Mouse (Mus musculus): Measurements from ENCODE around the gene Ypel2. TPM values are rescaled to one million over a fixed set of nuclear protein-coding genes. Genes with fewer than 3 reads are reported as not detected.

Gene Ypel2
- total RNA-seq, 2 experiments from 2014 or later: 1.0 TPM

DNA sequence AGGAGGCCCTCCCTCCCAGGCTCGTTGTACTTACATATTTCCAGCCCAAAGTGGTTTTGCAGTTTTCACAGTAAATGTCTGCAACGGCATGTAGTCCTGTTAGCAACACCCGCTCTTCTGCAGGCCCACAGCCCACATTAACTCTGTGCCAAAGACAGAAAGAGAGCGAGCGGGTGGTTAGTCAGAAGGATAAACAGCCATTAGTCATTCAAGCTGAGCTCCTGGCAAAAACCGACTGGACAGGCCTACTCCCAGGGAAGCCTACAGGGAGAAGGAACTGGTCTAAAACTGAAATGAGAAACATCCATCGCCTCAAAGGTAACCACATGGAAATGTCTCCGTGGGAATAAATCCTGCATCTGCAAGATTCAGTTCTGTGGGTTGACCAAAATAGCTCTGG is 49.0 kb downstream of the Ypel2 start:
- no peak for ATAC-seq (replicated peaks; ENCODE audit: low FRiP score, low TSS enrichment, poor library complexity, severe bottlenecking)

DNA sequence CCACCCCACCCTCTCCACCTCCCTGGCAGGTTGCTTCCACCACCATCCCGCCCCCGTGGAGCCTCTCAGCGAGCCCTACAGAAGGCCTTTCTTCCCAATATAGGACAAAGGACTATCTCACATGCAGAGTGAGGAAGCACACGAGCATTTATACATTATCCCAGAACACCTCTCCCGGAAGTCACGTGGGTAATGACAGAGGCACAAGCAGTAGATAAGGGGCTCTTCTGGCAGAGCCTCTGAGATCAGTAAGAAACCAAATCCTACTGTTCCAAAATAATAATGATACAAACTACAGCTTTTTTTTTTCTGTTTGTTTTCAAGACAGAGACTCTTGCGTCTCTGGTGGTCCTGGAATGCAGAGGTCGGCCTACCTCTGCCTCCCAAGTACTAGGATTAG is 51.6 kb downstream of the Ypel2 start:
- no peak for ATAC-seq (replicated peaks; ENCODE audit: low FRiP score, low TSS enrichment, poor library complexity, severe bottlenecking)

DNA sequence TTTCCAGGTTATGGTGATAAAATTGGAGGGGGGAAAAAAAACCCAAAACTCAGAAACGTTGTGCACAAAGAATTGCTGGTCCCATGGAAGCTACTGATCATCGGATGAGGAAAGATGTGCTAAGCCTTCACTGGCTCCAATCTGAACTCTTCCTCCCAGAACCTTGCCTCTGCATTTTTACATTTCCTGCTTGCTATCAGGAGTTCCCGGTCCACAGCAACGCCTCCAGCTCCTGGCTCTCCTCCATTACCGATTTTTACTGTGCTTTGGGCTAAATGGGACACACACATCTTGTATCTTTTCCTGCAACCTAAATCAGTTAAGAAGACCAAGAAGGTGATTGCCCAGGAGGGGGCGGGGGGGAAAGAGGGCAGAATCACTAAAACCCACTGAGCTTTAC is 54.0 kb downstream of the Ypel2 start:
- no peak for ATAC-seq (replicated peaks; ENCODE audit: low FRiP score, low TSS enrichment, poor library complexity, severe bottlenecking)

DNA sequence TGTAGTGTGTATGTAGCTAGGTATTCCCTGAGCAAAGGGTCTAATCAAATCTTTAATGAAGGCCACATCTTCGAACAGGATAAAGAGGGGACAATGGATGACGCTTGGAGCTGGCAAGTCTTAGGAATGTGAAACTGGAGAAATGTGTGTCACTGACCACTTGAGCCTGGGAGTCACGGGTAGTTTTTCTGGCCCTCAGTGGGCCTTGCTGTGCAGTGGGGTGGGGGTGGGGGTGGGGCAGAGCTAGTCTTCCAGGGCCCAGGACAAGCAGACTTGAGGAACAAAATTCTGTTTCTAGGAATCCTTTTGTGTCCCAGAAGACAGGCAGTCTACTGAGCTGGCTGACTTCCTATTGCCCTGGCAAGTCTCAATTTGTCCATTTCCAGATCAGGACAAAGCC is 55.0 kb downstream of the Ypel2 start:
- ATAC-seq (replicated peaks; ENCODE audit: low FRiP score, low TSS enrichment, poor library complexity, severe bottlenecking): no peak

DNA sequence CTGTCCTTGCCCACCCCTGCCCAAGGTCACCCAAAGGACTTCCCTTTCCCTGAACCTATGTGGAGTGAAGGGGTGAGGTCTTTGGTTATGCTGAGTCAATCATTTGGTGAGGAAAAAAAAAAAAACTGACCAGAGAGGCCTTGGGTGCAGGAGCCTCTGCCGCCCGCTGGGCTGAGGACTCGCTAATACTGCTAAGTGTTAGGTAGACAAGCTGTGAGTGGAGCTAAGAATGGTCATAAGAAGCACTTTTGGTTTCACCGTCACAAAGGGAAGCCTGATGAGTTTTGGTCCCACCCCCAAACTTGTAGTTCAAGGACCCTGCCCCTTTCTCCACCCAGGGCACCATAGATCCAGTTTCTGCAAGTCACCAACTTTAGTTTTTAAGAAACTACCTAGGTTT is 55.4 kb downstream of the Ypel2 start:
- no peak for ATAC-seq (replicated peaks; ENCODE audit: low FRiP score, low TSS enrichment, poor library complexity, severe bottlenecking)

DNA sequence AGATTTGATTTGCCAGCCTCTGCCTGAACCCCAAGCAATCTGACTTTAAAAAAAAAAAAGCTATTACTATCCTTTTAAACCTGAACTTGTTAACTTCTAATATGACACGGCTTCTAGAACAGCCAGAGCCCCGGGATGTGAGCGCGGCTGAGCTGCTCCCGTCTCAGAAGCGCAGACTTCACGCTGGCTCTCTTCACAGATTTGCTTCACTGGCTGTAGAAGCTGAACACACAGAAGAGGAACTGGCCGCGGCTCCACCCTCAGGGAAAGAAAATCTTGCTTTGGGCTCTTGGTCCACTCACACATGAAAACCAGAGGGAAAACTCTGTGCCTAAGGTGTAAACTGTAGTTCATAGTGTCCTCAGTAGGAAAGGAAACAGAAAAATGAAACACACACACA is 56.6 kb downstream of the Ypel2 start:
- ATAC-seq (replicated peaks; ENCODE audit: low FRiP score, low TSS enrichment, poor library complexity, severe bottlenecking): no peak

DNA sequence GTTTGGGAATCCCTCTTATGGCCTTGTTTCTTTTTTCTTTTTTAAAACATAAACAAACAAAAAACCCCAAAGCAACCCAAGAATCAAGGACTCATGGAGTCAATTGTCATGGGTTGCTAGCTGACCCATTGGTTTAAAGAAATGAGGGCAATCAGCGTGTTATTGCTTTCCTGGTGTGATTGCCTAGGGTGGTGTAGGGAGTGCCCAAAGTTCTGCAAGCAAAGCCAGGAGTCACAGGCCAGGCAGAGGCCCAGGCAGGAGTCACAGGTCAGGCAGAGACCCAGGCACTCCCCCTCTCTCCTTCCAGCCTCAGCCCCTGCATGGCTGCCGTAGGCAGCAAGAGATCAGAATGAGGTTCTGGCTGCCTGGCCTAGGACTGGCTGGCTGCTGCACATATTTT is 58.6 kb downstream of the Ypel2 start:
- peak; percentile 39; the same call in 1 of the 2 replicates for ATAC-seq (replicated peaks; ENCODE audit: low FRiP score, low TSS enrichment, poor library complexity, severe bottlenecking)

DNA sequence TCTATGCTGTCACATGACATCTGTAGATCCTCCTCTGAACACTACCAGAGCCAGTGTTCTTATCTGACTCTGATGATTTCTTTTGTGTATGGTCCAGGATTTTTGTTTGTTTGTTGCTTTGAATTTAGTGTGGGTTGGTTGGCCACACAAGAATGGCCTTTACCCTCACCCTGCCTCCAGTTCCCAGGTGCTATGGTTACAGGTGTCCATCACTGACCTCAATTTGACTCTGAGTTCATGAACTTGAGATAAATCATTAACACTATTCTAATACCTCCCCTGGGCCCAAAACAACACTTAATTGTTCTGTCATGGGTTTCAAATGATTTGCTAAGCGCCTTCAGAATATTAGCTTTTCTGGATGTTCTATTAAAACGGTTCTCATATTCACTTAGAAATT is 61.3 kb downstream of the Ypel2 start:
- ATAC-seq (replicated peaks; ENCODE audit: low FRiP score, low TSS enrichment, poor library complexity, severe bottlenecking): no peak

DNA sequence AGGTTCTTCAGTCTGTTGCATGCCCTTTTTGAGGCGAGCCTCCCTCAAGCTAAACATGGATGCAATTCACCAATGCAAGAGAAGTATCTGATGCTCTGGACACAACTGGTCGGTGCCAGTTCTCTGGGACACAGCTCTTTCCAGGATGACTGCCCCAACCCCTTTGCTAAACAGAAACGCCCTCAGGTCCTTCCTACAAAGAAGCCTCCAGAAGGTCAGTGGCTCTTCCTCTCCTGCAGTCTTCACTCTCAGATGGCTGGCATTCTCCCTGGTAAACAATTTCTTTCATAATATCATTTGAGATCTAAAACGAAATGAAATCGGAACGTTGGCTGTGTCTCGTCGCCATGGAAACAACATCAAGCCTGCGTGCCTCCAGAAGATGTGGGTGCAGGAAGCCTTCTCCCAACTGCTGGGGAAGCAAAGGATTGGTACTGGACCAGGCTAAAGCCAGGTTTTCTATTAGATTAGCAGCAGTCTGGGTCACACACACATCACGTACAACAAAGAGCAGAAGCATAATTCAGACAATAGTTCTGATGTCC is 62.8 kb downstream of the Ypel2 start:
- no peak for ATAC-seq (replicated peaks; ENCODE audit: low FRiP score, low TSS enrichment, poor library complexity, severe bottlenecking)

DNA sequence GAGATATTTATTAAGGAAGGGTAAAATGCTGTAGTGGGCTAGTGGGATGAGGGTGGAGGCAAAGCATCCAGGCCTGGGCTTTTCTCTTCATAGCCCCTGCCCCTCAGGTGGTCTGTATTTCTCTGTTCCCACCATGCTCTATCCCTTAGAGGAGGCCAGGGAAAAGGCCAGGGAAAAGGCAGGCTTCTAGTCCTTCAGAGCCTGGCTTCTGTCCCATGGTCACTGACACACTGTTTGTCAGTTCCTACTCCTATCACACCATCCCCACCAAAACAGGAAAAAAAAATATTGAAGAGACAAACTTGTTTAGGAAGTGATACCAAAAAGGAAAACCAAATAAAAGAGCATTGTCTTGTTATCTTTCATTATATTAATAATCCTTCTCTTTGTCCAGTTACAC is 63.5 kb downstream of the Ypel2 start:
- no peak for ATAC-seq (replicated peaks; ENCODE audit: low FRiP score, low TSS enrichment, poor library complexity, severe bottlenecking)

DNA sequence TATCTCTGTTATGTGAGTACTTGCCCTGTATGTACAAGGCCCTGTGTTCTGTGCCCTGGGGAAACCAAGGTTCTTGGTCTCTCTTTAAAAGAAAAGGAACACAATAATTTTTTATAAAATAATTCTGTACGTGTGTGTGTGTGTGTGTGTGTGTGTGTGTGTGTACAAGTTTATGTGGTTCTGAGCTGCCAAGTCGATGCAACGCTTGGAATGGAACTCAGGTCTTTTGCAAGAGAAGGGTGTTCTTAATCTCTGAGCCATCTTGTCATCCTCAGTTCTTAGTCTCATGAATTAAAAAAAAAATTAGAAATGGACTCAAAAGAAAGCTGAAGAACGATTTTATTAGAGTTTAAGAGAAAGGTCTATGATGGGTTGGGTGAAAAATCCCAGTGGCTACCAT is 64.0 kb downstream of the Ypel2 start:
- ATAC-seq (replicated peaks; ENCODE audit: low FRiP score, low TSS enrichment, poor library complexity, severe bottlenecking): no peak

DNA sequence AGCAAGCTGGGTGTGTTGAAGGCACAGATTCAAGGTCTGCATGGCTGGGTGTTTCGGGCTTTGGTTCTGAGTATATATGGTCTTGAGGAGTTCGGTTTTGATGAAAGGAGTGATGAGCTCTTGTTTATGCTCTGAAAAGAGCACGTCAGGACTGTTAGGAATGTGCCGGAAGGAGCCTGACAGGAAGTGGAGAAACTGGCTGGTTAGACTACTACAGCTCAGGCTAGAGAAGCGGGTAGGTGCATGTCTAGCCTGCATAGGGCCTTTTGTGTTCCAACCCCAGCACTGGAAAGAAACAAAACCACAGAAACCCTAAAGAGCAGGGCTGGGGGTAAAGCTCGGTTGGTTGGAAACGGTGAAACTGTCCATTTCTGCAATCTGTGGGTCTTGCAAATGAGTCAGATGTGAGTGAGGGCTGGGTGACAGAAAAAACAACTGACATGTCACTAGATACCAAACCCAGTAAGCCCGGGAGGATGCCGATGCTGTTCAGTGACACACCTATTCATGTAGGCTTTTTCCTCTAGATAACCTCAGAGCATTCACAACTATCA is 68.3 kb downstream of the Ypel2 start:
- no peak for ATAC-seq (replicated peaks; ENCODE audit: low FRiP score, low TSS enrichment, poor library complexity, severe bottlenecking)

DNA sequence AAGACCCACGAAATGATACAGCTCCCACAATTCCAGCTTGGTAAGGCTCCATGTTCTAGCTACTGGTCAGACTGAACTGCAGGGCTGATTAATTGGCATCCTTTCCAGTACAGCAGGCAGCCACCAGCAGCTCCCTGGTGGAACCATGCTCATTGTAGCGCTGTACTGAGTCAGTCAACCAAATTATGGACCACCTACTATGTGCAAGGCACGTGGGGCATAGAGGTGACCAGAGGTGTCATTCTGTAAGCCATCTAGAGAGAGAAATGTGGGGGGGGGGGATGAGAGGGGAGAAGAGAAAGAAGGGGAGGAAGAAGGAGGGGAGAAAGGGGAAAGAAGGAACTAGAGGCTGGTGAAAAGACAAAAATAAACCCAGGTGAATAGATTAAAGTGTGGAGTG is 68.9 kb downstream of the Ypel2 start:
- no peak for ATAC-seq (replicated peaks; ENCODE audit: low FRiP score, low TSS enrichment, poor library complexity, severe bottlenecking)

DNA sequence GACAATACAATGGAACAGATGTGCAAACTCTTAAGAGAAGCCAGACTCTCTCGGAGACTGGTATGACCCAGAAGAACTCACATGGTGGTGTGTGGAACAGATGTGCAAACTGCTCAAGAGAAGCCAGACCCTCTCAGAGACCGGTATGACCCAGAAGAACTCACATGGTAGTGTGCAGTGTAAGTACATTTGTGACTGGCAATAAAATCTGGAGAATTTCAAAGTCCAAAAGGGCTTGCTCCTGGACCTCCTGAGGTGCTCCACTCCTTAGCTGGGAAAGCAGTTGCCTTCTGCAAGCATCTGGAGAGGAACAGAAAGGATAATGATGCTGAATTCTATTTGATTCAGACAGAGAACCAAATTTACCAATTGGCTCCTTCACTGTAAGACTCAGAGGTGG is 69.9 kb downstream of the Ypel2 start:
- ATAC-seq (replicated peaks; ENCODE audit: low FRiP score, low TSS enrichment, poor library complexity, severe bottlenecking): no peak

DNA sequence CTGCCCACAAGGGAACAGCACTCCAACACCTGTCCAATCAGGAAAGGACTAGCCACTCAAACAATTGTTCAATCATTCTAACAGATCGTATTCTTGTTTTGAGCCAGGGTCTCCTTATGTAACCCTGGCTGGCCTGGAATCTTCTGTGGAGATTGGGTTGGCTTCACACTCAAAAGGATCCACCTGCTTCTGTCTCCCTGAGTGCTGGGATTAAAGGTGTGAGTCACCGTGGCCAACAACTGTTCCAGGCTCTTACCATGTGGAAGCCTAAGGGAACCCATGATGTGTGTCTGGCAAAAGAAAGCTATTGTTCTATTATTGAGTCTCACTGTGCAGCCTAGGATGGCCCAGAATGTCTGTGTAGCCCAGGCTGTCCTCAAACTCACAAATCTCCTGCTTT is 71.5 kb downstream of the Ypel2 start:
- no peak for ATAC-seq (replicated peaks; ENCODE audit: low FRiP score, low TSS enrichment, poor library complexity, severe bottlenecking)

DNA sequence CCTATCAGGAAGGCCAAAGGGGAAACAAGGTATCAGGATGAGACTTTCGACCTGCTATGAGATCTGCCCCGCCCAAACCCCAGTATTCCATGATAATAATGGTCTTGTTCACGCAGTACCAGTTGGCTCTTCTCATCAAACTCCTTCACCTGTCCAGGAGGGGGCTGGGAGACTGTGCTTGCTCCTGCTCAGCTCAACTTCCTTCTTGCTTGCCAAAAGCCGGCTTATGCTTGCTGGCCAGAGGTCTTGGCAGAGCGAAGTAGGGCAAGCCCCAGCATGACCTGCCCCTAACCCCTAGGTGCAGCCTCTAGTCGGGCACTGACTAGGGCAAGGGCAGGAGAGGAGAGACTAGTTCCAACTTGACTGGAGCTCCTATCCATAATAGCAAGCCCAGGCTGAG is 72.2 kb downstream of the Ypel2 start:
- ATAC-seq (replicated peaks; ENCODE audit: low FRiP score, low TSS enrichment, poor library complexity, severe bottlenecking): no peak

DNA sequence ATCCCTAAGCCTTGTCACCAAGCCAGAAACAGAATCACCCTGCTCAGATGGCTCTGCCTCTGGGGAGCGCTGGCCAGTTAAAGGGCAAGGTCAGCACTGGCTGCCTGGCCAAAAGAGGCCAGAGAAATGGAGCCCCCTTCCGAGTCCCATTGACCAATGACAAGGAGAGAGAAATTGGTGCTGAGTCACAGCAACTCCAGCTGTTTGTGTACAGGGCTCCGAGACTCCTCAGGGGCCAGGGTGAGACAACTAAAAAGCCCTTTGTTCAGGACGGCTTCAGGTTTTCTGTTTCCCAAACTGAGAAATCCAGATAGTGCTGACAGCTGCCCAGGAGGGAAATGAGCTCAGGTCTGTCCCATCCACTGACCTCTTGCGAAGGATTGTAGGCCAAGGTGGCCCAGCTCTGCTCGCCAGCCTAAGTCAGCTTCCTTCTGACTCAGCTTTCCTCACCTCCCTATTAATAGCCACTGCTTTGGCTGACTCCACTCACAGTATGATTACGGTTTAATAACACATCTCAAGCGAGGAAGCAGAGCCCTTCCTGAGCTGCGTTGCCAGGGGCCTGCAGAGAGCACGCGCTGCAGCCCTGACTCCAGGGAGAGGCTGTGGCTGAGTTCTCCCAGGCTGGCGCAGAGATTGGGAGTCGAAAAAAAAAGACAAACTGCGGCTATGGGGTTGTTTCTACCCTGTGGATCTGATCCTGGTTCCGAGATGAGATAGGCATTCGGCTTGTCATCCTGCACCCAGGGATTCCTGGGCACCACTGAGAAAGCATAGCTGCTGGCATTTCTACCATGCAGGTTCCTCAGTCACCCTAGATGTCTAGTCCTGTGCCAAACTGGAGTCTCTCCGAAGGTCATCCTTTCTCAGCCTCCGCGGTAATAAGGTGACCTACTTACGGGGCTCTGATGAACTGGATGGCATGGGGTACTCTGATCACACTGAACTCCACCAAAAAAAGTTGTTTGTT is 73.1 kb downstream of the Ypel2 start:
- ATAC-seq (replicated peaks; ENCODE audit: low FRiP score, low TSS enrichment, poor library complexity, severe bottlenecking): 0 out of 2 replicates have a peak, but pooled peaks have one; percentile 43

DNA sequence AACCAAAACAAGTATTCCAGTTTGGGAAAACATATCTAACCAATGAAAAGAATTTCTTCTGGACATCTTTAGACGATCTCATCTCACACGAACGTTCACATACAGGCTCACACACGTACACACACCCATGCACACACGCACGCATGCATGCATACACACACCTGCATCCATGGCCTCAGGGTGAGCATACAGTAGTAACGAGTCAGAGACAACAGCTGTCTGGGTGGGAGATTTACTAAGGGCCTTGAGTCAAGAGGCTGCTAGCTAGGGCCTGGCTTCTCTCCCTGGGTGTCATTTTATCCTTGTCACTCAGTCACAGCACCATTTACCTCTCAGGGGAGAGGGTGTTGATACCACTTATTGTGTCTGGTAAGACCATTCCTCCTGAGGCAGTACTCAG is 74.0 kb downstream of the Ypel2 start:
- no peak for ATAC-seq (replicated peaks; ENCODE audit: low FRiP score, low TSS enrichment, poor library complexity, severe bottlenecking)

DNA sequence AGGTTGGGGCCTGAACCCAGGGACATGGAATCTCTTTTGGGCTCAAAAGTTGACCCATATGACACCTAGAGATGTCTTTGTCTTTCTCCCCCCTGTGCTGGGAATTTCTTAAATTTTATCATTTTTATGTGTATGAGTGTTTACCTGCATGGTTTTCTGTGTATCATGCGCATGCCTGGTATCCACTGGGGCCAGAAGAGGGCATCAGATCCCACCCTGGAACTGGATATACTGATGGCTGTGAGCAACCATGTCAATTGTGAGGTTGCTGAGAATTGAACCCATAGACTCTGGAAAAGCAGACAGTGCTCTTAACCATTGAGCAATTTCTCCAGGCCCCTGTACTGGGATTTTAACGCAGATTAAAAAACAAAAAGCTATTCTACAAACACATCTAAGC is 76.0 kb downstream of the Ypel2 start:
- ATAC-seq (replicated peaks; ENCODE audit: low FRiP score, low TSS enrichment, poor library complexity, severe bottlenecking): no peak

DNA sequence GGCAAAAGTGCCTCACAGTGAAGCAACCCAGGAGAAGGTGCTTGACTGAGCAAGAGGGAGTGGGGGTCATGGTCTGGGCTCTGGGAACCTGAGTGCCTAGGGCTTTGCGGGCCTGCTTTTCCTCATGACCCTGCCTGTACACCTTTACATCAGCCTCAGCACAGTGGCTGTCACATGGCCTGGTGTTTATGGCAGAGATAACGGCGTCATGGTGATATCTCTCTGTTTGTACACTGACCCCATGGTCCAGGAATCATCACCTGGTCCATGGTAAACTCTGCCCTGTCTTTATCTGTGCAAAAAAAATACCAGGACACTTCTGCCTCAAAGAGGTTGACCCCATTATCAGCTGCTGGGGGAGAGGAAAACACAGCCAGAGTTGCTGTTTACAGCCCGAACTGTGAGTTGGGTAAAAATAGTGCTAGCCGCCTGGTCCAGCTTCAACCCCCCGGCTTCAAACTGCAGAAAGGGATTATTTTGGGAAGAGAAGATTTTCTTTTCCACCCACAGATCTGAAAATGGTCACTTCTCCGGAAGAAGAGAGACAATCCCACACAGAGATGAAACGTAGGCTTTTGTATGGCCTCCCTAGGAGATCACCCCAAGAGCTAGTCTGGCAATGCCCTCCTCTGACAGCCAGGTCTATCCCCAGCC is 76.8 kb downstream of the Ypel2 start:
- ATAC-seq (replicated peaks; ENCODE audit: low FRiP score, low TSS enrichment, poor library complexity, severe bottlenecking): no peak
